Mouse (Mus musculus): ENCODE data around the gene G6pc3. TPM values are rescaled to one million over a fixed set of nuclear protein-coding genes. Genes with fewer than 3 reads are reported as not detected.

G6pc3 gene
- polyA plus RNA-seq, 1 experiment: 33.0 TPM

GRCm38 (mm10) chr11:102221243-102221953, 32.0 kb downstream of the G6pc3 start:
- H3K4me1 ChIP-seq (ENCODE audit: control insufficient read depth, insufficient read depth, low read length): peaks cover 7% of the 10 kb centered on the region
- no peaks in the 10 kb centered on the region for H3K36me3 ChIP-seq (ENCODE audit: control insufficient read depth, insufficient read depth, low read length, poor library complexity, severe bottlenecking)
- no peak overlapping the region for H3K4me3 ChIP-seq (ENCODE audit: low read depth, low read length)
- H3K9ac ChIP-seq (ENCODE audit: low read depth, poor library complexity, severe bottlenecking): no peak overlapping the region
- TF ChIP-seq POLR2A (IDR thresholded peaks at IDR 0.05; ENCODE audit: insufficient read depth, low read length): no peak
- no peak for TF ChIP-seq EP300 (IDR thresholded peaks at IDR 0.05; ENCODE audit: insufficient read depth, low read depth, low read length)
- no peak for TF ChIP-seq CTCF (IDR thresholded peaks at IDR 0.05; ENCODE audit: low read depth, low read length)
- no peaks in the 10 kb centered on the region for H3K9me3 ChIP-seq (replicated peaks; ENCODE audit: control insufficient read depth, insufficient read depth, low read length, poor library complexity, severe bottlenecking)
- H3K27me3 ChIP-seq (ENCODE audit: control insufficient read depth, insufficient read depth, low read length, poor library complexity, severe bottlenecking): no peaks in the 10 kb centered on the region
- H3K27ac ChIP-seq (ENCODE audit: insufficient read depth, low read length): no peak overlapping the region

- TF ChIP-seq POLR2A (IDR thresholded peaks at IDR 0.05; ENCODE audit: insufficient read depth, low read length) (no peak), EP300 (IDR thresholded peaks at IDR 0.05; ENCODE audit: insufficient read depth, low read depth, low read length) (no peak), CTCF (IDR thresholded peaks at IDR 0.05; ENCODE audit: low read depth, low read length) (no peak)
- no peaks in the 10 kb centered on the region for H3K36me3 ChIP-seq (ENCODE audit: control insufficient read depth, insufficient read depth, low read length, poor library complexity, severe bottlenecking)
- H3K4me1 ChIP-seq (ENCODE audit: control insufficient read depth, insufficient read depth, low read length): peaks cover 13% of the 10 kb centered on the region
- no peaks in the 10 kb centered on the region for H3K9me3 ChIP-seq (replicated peaks; ENCODE audit: control insufficient read depth, insufficient read depth, low read length, poor library complexity, severe bottlenecking)
- H3K4me3 ChIP-seq (ENCODE audit: low read depth, low read length): no peak overlapping the region
- H3K27ac ChIP-seq (ENCODE audit: insufficient read depth, low read length): no peak overlapping the region
- H3K27me3 ChIP-seq (ENCODE audit: control insufficient read depth, insufficient read depth, low read length, poor library complexity, severe bottlenecking): no peaks in the 10 kb centered on the region
- H3K9ac ChIP-seq (ENCODE audit: low read depth, poor library complexity, severe bottlenecking): no peak overlapping the region
These were observed 32.5 kb downstream of the G6pc3 start for GRCm38 (mm10) chr11:102221954-102222351.

- H3K9ac ChIP-seq (ENCODE audit: low read depth, poor library complexity, severe bottlenecking): no peak overlapping the region
- no peaks in the 10 kb centered on the region for H3K9me3 ChIP-seq (replicated peaks; ENCODE audit: control insufficient read depth, insufficient read depth, low read length, poor library complexity, severe bottlenecking)
- H3K27me3 ChIP-seq (ENCODE audit: control insufficient read depth, insufficient read depth, low read length, poor library complexity, severe bottlenecking): no peaks in the 10 kb centered on the region
- peak; percentile 67 for TF ChIP-seq CTCF (IDR thresholded peaks at IDR 0.05; ENCODE audit: low read depth, low read length)
- TF ChIP-seq POLR2A (IDR thresholded peaks at IDR 0.05; ENCODE audit: insufficient read depth, low read length): no peak
- H3K27ac ChIP-seq (ENCODE audit: insufficient read depth, low read length): no peak overlapping the region
- H3K4me3 ChIP-seq (ENCODE audit: low read depth, low read length): no peak overlapping the region
- peaks cover 16% of the 10 kb centered on the region for H3K4me1 ChIP-seq (ENCODE audit: control insufficient read depth, insufficient read depth, low read length)
- no peaks in the 10 kb centered on the region for H3K36me3 ChIP-seq (ENCODE audit: control insufficient read depth, insufficient read depth, low read length, poor library complexity, severe bottlenecking)
These were observed 33.7 kb downstream of the G6pc3 start for GRCm38 (mm10) chr11:102223166-102223565.

- H3K4me1 ChIP-seq (ENCODE audit: control insufficient read depth, insufficient read depth, low read length): peaks cover 12% of the 10 kb centered on the region
- H3K9me3 ChIP-seq (replicated peaks; ENCODE audit: control insufficient read depth, insufficient read depth, low read length, poor library complexity, severe bottlenecking): no peaks in the 10 kb centered on the region
- H3K4me3 ChIP-seq (ENCODE audit: low read depth, low read length): no peak overlapping the region
- H3K36me3 ChIP-seq (ENCODE audit: control insufficient read depth, insufficient read depth, low read length, poor library complexity, severe bottlenecking): no peaks in the 10 kb centered on the region
- TF ChIP-seq POLR2A (IDR thresholded peaks at IDR 0.05; ENCODE audit: insufficient read depth, low read length) (no peak), EP300 (IDR thresholded peaks at IDR 0.05; ENCODE audit: insufficient read depth, low read depth, low read length) (no peak), CTCF (IDR thresholded peaks at IDR 0.05; ENCODE audit: low read depth, low read length) (no peak)
- H3K27ac ChIP-seq (ENCODE audit: insufficient read depth, low read length): no peak overlapping the region
- H3K9ac ChIP-seq (ENCODE audit: low read depth, poor library complexity, severe bottlenecking): no peak overlapping the region
- H3K27me3 ChIP-seq (ENCODE audit: control insufficient read depth, insufficient read depth, low read length, poor library complexity, severe bottlenecking): no peaks in the 10 kb centered on the region
These were observed 35.3 kb downstream of the G6pc3 start for GRCm38 (mm10) chr11:102224686-102225085.

GRCm38 (mm10) chr11:102225221-102225620, 35.8 kb downstream of the G6pc3 start:
- no peaks in the 10 kb centered on the region for H3K27me3 ChIP-seq (ENCODE audit: control insufficient read depth, insufficient read depth, low read length, poor library complexity, severe bottlenecking)
- no peak overlapping the region for H3K9ac ChIP-seq (ENCODE audit: low read depth, poor library complexity, severe bottlenecking)
- no peak for TF ChIP-seq CTCF (IDR thresholded peaks at IDR 0.05; ENCODE audit: low read depth, low read length)
- TF ChIP-seq POLR2A (IDR thresholded peaks at IDR 0.05; ENCODE audit: insufficient read depth, low read length): no peak
- TF ChIP-seq EP300 (IDR thresholded peaks at IDR 0.05; ENCODE audit: insufficient read depth, low read depth, low read length): no peak
- no peak overlapping the region for H3K27ac ChIP-seq (ENCODE audit: insufficient read depth, low read length)
- H3K9me3 ChIP-seq (replicated peaks; ENCODE audit: control insufficient read depth, insufficient read depth, low read length, poor library complexity, severe bottlenecking): no peaks in the 10 kb centered on the region
- no peak overlapping the region for H3K4me3 ChIP-seq (ENCODE audit: low read depth, low read length)
- H3K4me1 ChIP-seq (ENCODE audit: control insufficient read depth, insufficient read depth, low read length): peaks cover 12% of the 10 kb centered on the region
- H3K36me3 ChIP-seq (ENCODE audit: control insufficient read depth, insufficient read depth, low read length, poor library complexity, severe bottlenecking): no peaks in the 10 kb centered on the region

GRCm38 (mm10) chr11:102226067-102226978, 36.9 kb downstream of the G6pc3 start:
- Histone ChIP-seq H3K27ac (ENCODE audit: insufficient read depth, low read length) (no peak overlapping the region), H3K4me3 (ENCODE audit: low read depth, low read length) (no peak overlapping the region)
- TF ChIP-seq EP300 (IDR thresholded peaks at IDR 0.05; ENCODE audit: insufficient read depth, low read depth, low read length): no peak

More at GRCm38 (mm10) chr11:102226067-102226978, 36.9 kb downstream of the G6pc3 start:
- H3K9me3 ChIP-seq (replicated peaks; ENCODE audit: control insufficient read depth, insufficient read depth, low read length, poor library complexity, severe bottlenecking): no peaks in the 10 kb centered on the region
- H3K27me3 ChIP-seq (ENCODE audit: control insufficient read depth, insufficient read depth, low read length, poor library complexity, severe bottlenecking): no peaks in the 10 kb centered on the region
- no peak overlapping the region for H3K9ac ChIP-seq (ENCODE audit: low read depth, poor library complexity, severe bottlenecking)
- no peaks in the 10 kb centered on the region for H3K36me3 ChIP-seq (ENCODE audit: control insufficient read depth, insufficient read depth, low read length, poor library complexity, severe bottlenecking)
- peaks cover 12% of the 10 kb centered on the region for H3K4me1 ChIP-seq (ENCODE audit: control insufficient read depth, insufficient read depth, low read length)

Data from ES-Bruce4 (cell line).